Mouse (Mus musculus) spleen, adult 2 months (tissue): ENCODE data around the gene Pop7. TPM values are rescaled to one million over a fixed set of nuclear protein-coding genes. Genes with fewer than 3 reads are reported as not detected.

Source experiments
- DNase-seq, 2 experiments: peaks; one replicate each; pipeline versions ENCODE4 v3.0.0 to v3.0.0-alpha.2; 2012 to 2021; ENCODE audit warnings: low spot score in 2 of 2, low read depth in 1 of 2
- H3K27ac ChIP-seq: fragments of 200-500 bp; 2 replicates; pipeline ENCODE4 v1.5.1; 2012; ENCODE audit warnings: low read length, inconsistent platforms; ENCODE audit not compliant: insufficient read depth
- H3K27me3 ChIP-seq: fragments of 200-500 bp; 2 replicates; pipeline ENCODE4 v1.6.1; 2012; ENCODE audit warnings: mild to moderate bottlenecking, moderate library complexity, low read length, inconsistent platforms; ENCODE audit not compliant: control insufficient read depth, insufficient read depth
- H3K36me3 ChIP-seq: fragments of 200-500 bp; 2 replicates; pipeline ENCODE4 v1.6.1; 2012; ENCODE audit warnings: mild to moderate bottlenecking, low read length, inconsistent platforms; ENCODE audit not compliant: control insufficient read depth, insufficient read depth
- H3K4me1 ChIP-seq: fragments of 200-500 bp; 2 replicates; pipeline ENCODE4 v1.6.1; 2011; ENCODE audit warnings: inconsistent platforms; ENCODE audit not compliant: control insufficient read depth, insufficient read depth, insufficient read length
- H3K4me3 ChIP-seq: fragments of 200-500 bp; 2 replicates; pipeline ENCODE4 v1.5.1; 2011; ENCODE audit warnings: mild to moderate bottlenecking, inconsistent platforms; ENCODE audit not compliant: insufficient read depth, insufficient read length; ENCODE audit errors: extremely low read depth
- CTCF ChIP-seq: fragments of 200-500 bp; IDR thresholded peaks from 2 replicates; pipeline ENCODE4 v1.5.1; 2011; ENCODE audit warnings: mild to moderate bottlenecking, inconsistent platforms; ENCODE audit not compliant: insufficient read depth, insufficient read length, insufficient replicate concordance; ENCODE audit errors: extremely low read depth
- POLR2A ChIP-seq: fragments of 200-500 bp; IDR thresholded peaks from 2 replicates; pipeline ENCODE4 v1.6.1; 2011; ENCODE audit warnings: low read depth, low read length, inconsistent platforms
- WGBS: fragments of 180-500 bp; shearing (Covaris S2); methylation state at CpG from one replicate; pipeline ENCODE4 v1.1.7; 2018; 5-methylcytosine and 5-hydroxymethylcytosine counted together
- polyA plus RNA-seq: library from polyadenylated mRNA; depleted of rRNA; stranded (reverse); fragments of >200 nt; gene quantifications from 2 replicates; pipeline ENCODE4 v1.2.3, GENCODE M21; 2012

Gene Pop7
- polyA plus RNA-seq, 1 experiment = 26.6 TPM

- TF ChIP-seq CTCF = peak; percentile 87
- TF ChIP-seq POLR2A = peak; percentile 47
- Histone ChIP-seq H3K4me3 (peak overlapping the region; percentile 71), H3K36me3 (no peaks in the 10 kb centered on the region; the same call in 1 of the 2 replicates), H3K4me1 (no peaks in the 10 kb centered on the region; the same call in 1 of the 2 replicates), H3K27me3 (no peaks in the 10 kb centered on the region), H3K27ac (peak overlapping the region; percentile 77)
- DNase-seq = peak in 1 of 2 experiments; percentile 73
- under 1% methylated on average over 27 of the region's 30 CpGs for WGBS
These were observed 371 bp upstream of the Pop7 start for GRCm38 (mm10) chr5:137502667-137503110.

DNA sequence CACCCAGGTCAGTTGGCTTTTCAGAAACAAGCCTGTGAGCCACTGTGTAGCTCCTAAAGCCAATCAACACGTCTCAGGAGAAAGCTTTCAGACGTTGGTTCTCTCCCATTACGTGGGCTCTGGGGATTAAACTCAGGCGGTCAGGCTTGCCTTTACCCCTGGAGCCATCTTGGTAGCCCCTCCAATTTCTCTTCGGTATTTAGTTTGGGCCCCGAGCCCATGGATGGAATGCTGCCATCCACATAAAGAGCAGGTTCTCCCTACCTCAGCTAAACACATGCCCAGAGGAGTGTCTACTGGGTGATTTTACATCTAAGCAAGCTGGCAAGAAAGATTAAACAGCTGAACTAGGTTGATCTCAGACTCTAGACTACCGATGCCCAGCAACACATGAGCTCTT, 2.1 kb downstream of the Pop7 start:
- no peak for DNase-seq
- no peak for TF ChIP-seq POLR2A
- no peak for TF ChIP-seq CTCF
- WGBS = 91% methylated on average over 7 of the region's 7 CpGs

DNA sequence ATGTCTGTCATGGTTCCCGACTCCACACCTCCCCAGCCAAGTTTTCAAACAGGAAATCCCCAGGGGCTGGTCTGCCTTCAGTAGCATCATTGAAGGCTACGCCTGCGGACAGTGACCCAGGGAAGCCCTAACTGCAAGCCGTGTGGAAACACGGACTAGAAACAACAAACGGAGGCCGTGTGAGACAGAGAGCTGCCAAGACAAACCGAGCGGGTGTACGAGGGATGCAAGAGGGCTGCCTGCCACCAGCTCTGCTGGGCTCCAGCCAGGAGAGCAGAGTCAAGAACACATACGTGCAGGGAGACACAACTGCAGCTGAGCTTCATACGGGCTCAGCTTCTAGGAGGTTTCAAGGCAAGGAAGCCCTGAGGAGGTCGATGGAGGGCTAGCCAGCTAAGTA, 8.5 kb downstream of the Pop7 start:
- Histone ChIP-seq H3K36me3 (no peaks in the 10 kb centered on the region), H3K27me3 (no peaks in the 10 kb centered on the region), H3K27ac (no peak overlapping the region), H3K4me1 (no peaks in the 10 kb centered on the region), H3K4me3 (no peak overlapping the region)
- TF ChIP-seq POLR2A (no peak), CTCF (no peak)
- no peak for DNase-seq
- WGBS = 80% methylated on average over 13 of the region's 13 CpGs

More for the DNA sequence above, 2.1 kb downstream of the Pop7 start:
- no peaks in the 10 kb centered on the region; the same call in 1 of the 2 replicates for H3K36me3 ChIP-seq
- no peaks in the 10 kb centered on the region; the same call in 1 of the 2 replicates for H3K4me1 ChIP-seq
- no peak overlapping the region for H3K27ac ChIP-seq
- no peak overlapping the region for H3K4me3 ChIP-seq
- no peaks in the 10 kb centered on the region for H3K27me3 ChIP-seq

- Histone ChIP-seq H3K27ac (no peak overlapping the region), H3K4me1 (no peaks in the 10 kb centered on the region), H3K36me3 (no peaks in the 10 kb centered on the region), H3K4me3 (no peak overlapping the region), H3K27me3 (no peaks in the 10 kb centered on the region)
- 66% methylated on average over 4 of the region's 4 CpGs for WGBS
- no peak for DNase-seq
- TF ChIP-seq POLR2A (no peak), CTCF (no peak)
These were observed 10.8 kb downstream of the Pop7 start for GRCm38 (mm10) chr5:137491559-137491958.

- Histone ChIP-seq H3K27ac (no peak overlapping the region), H3K4me3 (no peak overlapping the region), H3K27me3 (peaks cover 5% of the 10 kb centered on the region; the same call in 1 of the 2 replicates), H3K36me3 (no peaks in the 10 kb centered on the region), H3K4me1 (no peaks in the 10 kb centered on the region)
- DNase-seq = no peak
- TF ChIP-seq POLR2A (no peak), CTCF (no peak)
- 90% methylated on average over 7 of the region's 7 CpGs for whole genome bisulfite sequencing
These were observed 14.7 kb downstream of the Pop7 start for GRCm38 (mm10) chr5:137487616-137488015.

DNA sequence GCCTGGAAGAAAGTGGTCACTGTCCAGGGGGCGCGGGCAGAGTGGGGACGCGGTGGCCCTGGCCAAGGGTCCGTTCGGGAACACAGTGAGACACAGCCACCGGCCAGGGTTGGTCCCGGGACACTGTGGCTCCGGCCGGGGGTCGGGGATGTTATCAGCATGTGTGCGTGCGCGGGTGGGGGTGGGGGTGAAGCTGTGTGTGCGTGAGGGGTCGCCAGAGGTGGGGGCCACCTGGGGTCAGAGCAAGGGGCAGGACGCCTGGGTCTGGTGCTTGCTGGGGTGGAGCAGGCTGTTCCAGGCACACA, 16.5 kb downstream of the Pop7 start:
- no peak for DNase-seq
- peaks cover 5% of the 10 kb centered on the region; the same call in 1 of the 2 replicates for H3K27me3 ChIP-seq
- 17% methylated on average over 17 of the region's 17 CpGs for WGBS
- H3K36me3 ChIP-seq = no peaks in the 10 kb centered on the region
- H3K4me3 ChIP-seq = no peak overlapping the region
- no peak overlapping the region for H3K27ac ChIP-seq
- TF ChIP-seq CTCF (no peak), POLR2A (no peak)
- H3K4me1 ChIP-seq = no peaks in the 10 kb centered on the region

- no peak overlapping the region for H3K4me3 ChIP-seq
- DNase-seq = no peak
- peaks cover 5% of the 10 kb centered on the region; the same call in 1 of the 2 replicates for H3K27me3 ChIP-seq
- H3K4me1 ChIP-seq = no peaks in the 10 kb centered on the region
- no peak overlapping the region for H3K27ac ChIP-seq
- no peak for TF ChIP-seq CTCF
- 39% methylated on average over 30 of the region's 30 CpGs for WGBS
- H3K36me3 ChIP-seq = no peaks in the 10 kb centered on the region
These were observed 17.1 kb downstream of the Pop7 start for GRCm38 (mm10) chr5:137485071-137485850.
